Mouse (Mus musculus) layer of hippocampus, postnatal 10 days (tissue): ENCODE data around the gene Traf3ip2. TPM values are rescaled to one million over a fixed set of nuclear protein-coding genes. Genes with fewer than 3 reads are reported as not detected.

Source experiments
- DNase-seq, 2 experiments: peaks; one replicate each; pipeline ENCODE4 v3.0.0; 2021; ENCODE audit warnings: low spot score in 2 of 2
- total RNA-seq, 2 experiments: library from RNA; stranded (reverse); gene quantifications; 2 replicates each; pipeline ENCODE4 v1.2.3; 2021

The Traf3ip2 gene
- total RNA-seq, 2 experiments from 2014 or later = 1.9 to 2.0 TPM

DNA sequence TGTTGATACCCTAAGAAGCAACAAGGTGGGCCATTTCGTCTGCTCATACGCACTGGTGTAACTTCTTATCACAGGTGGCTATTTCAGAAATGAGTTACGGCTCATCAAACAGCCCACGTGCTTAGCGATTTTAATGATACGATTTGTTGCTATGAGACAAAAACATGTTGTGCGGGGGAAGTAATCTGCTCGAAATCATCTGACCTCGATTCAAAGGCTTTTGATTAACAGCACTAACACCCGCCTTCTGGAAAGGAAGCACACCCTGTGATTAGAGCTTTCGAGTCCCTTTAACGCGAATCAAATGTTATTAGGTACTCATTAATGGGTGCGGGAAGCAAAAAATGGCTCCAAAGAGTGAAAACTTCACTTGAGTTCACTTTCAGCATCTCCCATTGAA, 18.9 kb downstream of the Traf3ip2 start:
- DNase-seq = no peak

DNA sequence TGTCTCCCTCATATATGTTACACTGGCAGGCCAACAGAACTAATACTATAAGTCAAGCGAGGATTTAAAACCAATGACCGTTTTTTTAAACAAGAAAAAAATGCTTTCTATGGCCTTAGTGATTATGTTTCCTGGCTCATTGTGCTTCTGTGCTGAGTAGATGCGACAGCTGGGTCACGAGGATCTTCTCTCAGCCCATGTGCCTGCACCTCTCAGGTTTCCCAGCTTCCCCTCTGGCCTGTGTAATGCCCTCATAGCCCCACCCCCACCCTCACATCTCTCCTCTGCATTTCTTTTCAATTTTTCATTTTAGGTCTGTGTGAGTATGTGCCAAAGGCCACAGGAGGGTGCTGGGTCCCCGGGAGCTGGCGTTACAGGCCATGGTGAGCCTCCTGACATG, 20.6 kb downstream of the Traf3ip2 start:
- DNase-seq = no peak

DNA sequence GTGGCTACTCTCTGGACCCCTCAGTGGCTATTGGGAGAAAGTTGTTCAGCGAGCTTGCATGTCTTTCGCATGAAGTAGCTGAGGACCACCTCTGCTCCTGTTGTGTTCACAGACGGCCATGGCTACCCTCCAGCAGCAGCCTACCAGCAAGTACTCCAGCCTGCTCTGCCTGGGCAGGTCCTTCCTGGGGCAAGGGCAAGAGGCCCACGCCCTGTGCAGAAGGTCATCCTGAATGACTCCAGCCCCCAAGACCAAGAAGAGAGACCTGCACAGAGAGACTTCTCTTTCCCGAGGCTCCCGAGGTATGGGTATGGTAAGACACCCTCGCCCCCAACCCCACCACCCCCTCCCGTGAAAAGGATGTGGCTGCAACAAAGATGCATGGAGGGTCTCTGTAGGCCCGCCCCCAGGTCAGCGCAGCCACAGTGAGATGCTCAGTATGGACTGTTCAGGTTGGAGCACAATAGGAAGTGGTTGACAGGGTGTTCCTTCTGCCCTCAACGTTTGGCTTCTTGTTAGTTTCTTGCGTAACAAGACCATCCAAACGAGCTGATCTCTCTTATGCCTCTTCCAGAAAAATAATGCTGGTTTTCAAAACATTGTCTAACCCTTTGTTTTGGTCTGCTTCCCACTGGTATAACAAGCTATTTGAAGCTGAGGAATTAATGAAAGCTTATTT, 21.8 kb downstream of the Traf3ip2 start:
- DNase-seq = no peak

DNA sequence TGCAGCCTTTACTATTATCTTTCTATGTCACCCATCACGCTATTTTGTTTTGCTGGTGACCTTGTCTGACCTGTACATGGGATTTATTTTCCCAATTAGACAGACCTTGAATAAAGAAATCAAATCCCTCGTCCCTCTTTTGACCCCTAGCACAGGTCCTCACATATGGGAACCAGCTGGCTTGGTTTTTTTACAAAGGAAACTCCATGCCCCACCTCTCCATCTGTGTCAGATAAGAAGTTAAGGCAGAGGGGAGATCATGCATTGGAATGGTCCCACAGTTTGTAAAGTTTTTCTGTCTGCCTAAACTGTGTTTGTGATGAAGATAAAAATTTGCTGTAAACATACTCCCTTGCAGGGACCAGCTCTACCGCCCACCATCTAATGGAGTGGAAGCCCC, 26.1 kb downstream of the Traf3ip2 start:
- DNase-seq = no peak

DNA sequence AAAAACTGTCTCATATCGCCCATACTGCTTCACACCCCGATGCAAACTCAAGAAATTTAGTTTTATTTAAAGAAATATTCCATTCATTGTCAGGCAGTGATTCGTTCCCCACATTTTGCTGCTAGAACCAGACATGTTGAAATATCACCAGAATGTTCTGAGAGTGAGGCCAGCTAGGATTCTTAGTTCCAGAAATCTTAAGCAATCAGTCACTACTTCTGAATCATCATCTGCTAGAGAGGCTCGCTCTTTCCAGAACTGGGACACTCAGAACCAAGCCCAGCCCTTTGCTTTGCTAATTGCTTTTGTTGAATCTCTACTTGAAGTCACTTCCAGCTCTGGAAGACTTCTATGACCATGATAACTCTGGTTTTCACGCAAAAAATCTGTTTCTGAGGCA, 27.0 kb downstream of the Traf3ip2 start:
- no peak for DNase-seq

DNA sequence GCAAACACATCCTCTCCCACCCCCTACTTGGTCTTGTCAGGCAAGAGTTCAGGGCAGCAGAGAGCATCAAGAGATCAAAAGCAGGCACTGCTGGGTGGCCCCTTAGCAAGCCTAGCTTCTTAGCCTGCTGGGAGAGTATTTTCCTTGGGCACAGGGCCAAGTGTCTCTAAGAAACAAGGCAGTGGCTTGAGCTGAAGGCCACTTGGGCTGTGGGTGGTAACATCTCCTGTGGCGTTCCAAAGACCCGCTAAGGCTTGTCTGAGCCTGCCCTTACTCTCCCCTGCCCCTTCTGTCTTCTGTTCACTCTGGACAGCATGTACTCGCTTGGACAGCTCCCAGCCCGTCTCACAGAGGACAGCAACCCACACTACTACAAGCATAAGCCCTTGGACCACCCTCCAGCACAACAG, 28.1 kb downstream of the Traf3ip2 start:
- peak in 1 of 2 experiments; percentile 51 for DNase-seq

DNA sequence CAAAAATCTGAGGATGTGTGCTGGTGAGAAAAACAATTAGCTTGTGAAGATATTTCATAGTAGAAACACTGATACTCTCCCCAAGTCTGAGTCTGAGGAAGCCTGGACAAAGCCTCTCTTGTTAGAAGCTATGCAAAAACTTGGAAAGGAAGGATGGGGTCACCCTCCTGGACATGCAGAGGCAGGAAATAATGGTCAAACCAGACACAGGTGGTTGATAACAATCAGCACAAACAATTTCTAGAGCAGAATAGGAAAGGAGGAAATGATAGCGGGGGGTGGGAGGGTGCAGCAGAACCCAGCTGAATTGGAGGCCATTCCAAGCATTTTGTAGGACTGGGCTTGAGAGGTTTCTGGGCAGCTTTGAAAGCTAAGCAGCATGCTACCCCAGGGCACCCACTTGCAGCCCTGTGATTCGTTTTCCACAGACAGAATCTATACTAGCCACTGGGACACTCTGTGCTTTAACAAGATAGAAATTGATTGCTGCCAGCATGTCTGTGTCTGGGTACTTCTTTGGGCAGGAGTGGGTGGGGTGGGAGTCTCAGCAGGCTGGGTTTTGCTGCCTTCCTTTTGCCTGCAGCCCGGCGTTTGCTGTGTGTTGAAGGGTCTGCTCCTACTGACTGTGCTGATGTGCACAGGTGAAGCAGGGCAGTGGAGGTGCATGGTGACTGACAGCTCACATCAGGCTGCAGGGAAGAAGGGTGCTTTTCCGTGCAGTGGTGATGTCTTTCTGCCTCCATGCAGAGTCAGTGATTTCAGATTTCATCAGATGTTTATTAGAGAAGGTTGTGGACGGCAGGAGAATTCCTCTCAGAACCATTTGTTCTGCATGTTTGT, 33.3 kb downstream of the Traf3ip2 start:
- DNase-seq = no peak

DNA sequence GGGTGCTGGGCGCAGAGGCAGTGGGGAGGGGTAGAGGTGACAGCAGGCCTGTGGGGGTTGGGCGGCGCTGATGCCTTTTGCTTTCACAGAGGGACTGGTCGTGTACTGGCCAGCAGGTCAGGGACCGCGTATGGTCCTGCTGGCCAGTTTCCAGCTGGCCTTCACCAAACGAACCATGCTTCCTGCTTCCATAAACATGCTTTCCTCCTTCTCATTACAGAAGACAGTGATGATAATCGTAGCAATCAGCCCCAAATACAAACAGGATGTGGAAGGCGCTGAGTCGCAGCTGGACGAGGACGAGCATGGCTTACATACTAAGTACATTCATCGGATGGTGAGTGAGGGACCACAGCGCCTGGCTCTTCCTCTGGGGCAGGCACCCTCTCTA, 33.9 kb downstream of the Traf3ip2 start:
- DNase-seq = peak in 1 of 2 experiments; percentile 53

DNA sequence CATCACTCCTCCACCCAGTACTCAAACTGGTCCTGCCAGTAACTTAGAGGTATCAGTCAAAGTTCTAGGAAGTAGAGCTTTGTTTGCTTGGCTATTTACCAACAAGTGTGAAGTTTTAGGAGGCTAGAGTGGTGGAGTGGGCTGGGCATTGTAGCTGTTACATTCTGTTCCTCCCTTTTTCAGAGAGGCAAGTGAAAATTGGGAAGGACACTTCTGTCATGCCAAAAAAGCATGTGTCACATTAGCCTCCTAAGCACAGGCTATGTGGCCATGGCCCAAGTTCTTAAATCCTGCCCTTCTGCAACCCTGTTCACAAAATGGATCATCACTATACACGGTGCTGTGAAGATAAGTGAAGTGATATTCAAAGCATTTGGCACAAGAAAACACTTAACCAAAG, 34.4 kb downstream of the Traf3ip2 start:
- no peak for DNase-seq

DNA sequence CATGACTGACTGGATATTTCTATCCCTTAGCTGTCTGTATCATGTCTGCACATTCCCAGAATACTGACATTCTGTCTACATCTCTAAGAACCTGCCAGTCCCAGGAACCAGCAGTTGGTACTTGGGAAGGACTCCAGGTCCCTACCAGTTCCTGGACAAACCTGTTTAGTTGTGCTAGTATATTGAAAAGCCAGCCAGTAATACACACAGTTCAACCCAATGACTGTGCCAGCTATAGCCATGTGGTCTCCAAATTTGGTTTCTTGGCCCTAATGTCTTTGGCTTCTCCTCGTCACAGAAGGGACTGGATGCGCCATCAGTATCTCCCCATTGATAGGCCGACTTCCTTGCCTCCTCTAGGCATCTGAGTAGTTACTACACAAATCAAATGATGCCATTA, 35.5 kb downstream of the Traf3ip2 start:
- no peak for DNase-seq

DNA sequence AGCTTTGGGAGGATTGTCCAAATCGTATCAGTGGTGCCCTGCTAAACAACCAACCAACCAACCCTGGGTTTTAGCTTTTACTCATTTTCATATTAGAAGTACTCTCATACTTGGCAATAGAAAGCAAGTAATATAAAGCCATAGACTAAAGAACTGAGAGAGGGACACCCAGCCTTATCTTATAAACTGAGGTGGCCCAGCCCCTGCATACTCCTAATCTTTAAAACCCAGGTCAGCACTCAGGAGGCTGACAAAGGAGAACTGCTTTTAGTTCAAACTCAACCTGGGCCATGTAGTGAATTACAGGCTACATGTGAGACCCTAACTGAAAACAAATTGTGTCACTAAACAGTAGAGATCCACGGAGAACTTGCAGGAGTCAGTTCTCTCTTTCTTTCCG, 36.8 kb downstream of the Traf3ip2 start:
- DNase-seq = no peak

DNA sequence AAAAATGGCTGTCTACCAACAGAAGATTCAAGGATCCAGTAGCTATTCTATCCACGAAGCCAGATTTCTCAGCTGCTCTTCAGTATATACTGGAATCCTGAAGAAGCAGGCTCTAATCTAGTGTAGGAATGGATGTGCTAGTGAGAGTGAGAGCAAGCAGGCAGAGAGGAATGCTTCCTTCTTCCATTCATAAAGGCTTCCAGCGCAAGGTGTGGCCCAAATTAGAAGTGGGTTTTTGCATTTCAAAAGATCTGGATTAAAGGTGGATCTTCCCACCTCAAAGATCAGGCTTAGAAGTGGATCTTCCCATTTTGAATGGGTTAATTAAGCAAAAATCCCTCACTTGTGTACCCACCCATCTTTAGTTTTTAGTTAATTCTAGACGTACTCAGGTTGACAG, 37.6 kb downstream of the Traf3ip2 start:
- no peak for DNase-seq

DNA sequence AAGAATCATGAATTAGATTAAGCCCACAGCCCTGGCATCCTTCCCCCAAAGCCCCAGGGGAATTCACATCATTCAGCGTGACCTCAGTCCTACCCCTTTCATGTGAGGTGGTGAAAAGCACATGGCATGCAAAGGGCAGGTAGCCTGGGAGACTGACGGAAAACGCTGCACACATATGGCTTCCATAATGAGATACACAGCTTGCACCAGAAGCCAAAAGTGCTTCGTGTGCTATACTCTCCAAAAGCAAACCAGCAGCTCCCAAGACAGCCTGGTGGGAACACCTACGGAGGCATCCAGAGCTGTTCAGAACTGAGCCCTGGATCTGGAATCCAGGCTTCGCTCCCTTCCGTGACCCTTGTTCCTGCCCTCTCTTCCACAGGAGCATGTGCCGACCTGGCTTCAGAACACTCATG, 41.3 kb downstream of the Traf3ip2 start:
- no peak for DNase-seq

DNA sequence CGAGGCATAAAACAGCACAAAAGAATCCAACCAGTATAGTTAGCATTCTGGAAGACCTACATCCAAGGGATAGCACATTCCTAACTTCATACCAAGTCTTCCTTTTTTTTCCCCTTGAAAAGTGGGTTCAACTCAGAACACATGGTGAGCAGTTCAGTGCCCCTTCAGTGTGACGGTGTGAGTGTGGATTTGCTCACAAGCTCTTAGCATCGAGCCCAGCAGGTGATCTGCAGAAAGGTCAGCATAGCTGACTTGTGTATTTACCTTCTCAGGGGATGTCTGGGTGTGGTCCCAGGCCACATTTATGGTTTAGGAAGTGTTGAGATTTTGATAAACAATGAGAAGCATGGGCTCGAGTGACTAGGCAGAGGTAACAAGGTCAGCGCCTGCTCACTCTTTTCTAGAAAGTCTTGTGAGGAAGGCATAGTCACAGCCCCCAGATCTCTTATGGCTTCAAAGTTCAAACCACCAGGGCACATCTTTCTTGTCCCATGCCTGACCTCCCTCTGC, 46.2 kb downstream of the Traf3ip2 start:
- no peak for DNase-seq

DNA sequence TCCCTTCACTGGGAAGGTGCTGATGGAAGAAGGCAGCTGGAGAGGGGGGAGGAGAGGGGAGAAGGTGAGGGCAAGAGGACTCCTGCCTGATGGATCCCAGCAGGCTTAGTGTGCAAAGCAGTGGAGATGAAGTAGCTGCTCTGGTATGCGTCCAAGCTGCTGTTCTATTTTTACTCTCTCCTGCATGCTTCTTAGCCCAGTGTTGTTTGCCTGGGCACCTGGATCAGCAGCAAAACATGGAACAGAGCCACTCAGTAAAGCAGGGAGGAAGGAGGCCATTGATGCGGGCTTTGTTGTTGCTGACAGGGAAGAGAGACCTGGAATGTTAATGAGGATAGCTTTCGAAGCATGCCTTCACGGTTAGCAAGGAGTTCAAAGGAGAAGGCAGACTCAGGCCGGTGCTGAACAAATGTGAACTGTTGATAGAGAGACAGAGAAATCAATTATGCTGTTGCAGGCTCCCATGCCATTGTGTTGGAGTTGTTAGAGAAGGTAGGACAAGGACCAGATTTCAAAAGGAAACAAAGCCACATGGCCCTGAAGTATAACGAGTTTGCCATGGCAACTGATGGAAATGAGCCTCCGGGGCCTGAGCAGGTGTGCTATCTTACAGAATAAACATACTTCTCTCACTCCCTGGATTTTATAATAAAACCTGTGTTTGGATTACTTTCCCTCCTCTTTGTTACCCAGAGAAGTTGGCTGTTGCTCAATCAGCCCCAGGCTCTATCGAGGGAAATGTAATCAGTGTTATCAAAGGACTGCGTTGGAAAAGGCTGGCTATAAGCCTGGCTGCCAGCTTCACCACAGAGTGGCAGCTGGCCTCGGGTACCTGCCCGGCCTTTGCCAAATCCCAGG, 46.9 kb downstream of the Traf3ip2 start:
- DNase-seq = peak in 1 of 2 experiments; percentile 29

DNA sequence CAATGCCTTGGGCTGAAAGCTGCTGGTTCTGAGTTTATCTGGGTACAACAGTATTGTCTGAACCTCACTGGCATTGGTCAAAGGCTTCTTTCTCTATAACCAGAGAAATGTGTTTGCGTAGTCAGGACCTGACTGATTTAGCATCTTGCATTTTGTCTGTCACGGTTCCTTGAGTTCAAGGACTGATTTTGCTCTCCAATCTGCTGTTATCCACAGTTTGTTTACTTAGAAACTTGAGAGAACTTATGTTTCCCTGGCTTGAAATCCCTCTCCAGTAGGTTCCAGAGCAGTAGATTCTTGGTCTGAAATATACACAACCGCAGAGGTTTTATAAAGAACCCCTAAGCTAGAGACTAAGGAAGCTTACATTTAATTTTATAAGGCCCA, 47.5 kb downstream of the Traf3ip2 start:
- no peak for DNase-seq

DNA sequence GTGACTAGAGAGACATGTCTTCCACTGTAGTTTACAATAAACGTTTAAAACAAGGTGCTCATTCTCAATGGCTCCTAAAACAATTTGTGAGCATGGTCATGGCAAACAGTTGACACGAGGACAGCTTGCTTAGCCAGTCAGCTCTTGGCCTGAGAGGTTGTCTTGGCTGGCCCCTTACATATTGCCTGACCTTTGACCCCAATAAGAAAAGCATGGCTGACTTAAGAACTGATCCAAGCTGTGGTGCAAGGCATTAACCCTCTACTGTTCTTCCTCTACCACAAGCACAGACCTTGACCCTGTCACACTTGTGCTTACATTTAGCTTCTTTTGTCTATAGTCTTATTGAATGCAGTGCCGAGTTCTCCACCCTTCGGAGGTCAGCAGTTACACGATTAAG, 48.0 kb downstream of the Traf3ip2 start:
- no peak for DNase-seq

DNA sequence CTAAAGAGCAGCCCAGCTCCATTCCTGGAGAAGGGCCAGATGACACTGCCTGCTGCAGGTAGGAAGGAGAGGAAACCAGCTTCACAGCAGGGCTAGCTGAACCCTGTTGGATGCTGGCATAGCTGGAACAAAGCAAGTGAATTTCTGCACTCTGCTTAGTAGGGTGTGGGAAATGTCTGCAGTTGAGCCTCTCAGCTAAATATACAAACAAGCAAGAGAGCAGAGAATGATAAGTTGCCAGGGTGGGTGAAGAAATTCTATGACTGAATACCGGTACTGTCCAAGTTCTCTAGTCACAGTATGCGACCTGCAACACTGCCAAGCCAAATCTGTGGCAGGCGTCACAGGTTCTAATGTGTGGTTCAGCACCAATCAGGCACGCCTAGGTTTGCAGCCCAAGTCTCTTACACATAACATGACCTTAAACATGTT, 52.4 kb downstream of the Traf3ip2 start:
- DNase-seq = no peak

DNA sequence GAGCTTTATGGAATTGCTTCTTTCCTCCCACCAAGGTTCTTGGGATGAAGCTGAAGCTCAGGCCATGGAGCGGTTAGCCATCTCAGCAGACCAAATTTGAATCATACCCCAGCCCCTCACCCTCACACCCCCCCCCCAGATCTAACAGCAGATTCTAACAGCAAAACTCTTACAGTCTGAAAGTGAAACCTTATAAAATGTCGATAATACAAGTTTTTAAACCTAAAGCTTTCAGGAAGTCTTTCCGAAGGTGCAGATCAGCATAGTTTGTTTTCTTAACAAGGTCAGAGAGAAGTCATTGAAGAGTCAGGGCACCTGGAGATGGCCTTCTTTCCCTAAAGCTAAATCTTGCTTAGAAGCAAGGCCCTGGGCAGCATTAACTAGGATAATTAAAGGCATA, 53.3 kb downstream of the Traf3ip2 start:
- no peak for DNase-seq

DNA sequence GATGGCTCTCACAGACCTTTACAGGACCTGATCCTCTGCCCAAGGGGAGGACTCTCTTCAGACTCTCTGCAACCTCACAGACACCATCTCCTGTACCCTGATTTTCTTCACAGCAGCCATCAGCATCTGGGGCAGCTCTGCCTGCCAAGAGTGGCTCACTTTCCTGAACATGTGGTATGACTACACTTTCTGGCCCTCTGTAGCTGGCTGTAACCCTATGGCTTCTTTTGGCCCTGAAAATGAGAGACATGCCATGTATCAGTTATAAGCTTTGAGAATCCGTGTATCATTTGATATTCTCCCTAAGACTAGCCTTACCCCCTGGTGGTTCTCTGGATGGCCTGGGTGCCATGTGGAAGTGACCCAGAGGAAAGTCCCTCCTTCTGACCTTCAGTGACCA, 58.7 kb downstream of the Traf3ip2 start:
- DNase-seq = no peak

DNA sequence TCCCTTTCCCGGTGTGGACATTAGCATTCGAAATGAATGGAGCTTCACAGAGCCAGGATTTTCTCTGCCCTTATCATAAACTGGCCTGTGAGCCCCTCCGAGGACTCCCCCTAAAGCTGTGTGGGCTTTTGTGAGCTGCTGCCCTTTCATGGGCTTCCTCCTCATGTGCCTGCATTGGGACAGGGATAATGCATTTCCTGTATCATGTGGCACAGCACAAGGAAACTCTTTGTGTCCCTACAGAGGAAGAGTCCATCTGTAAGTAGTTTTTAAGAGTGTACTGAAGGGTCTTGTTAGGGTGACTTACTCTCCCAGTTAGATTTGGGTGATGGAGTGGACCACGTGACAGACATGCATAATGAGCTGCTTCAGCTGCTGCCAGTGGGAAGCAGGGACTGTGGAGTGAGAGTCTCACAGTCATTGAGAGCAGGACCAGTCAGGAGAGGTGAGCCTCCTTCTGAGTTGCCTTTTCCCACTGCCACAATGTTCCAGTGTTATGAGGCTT, 59.9 kb downstream of the Traf3ip2 start:
- peak; percentile 47 to 51 for DNase-seq
